Mouse (Mus musculus): Measurements from ENCODE around the gene Mctp1. TPM values are rescaled to one million over a fixed set of nuclear protein-coding genes. Genes with fewer than 3 reads are reported as not detected.

Gene Mctp1
- total RNA-seq (2023), result under 1 TPM; 0.86 to 0.87 TPM

DNA sequence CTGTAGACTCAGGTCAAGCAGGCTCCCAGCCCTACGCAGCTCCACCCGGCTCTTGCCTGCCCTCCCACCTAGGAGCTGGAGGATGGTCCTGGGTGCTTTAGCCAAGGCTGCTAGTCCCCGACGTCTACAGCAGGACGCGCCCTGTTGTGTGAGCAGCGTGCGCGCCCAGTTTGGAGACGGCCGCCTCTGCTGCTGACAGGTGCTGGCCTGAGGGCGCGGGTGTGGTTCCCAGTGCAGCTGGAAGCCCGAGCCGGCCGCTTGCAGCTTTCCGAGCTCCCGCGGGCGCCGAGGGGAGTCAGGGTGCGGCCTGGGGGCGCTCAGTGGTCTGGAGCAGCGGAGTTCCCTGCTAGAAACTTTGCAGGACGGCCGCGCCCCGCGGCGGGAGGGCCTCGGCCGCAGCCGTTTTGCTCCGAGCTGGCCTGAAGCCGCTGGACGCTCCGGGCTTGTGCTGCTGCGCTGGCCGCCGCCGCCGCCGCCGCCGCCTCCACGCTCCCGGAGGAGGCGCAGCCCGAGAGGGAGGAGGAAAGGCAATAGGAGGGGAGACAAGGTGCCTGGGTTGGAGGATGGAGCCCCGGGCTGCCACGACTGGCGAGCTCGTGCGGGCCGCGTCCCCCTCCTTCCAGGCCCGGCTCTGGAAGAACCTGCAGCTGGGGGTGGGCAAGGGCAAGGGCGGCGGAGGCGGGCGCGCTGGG lies at the start of gene Mctp1:
Gene Mctp1, plus strand, starts transcription at position 564 of the 692 bp plus-strand sequence.

Other genes starting within 250 kb of the Mctp1 start
- not detected for gene Fam81b, start 79.5 kb upstream of the Mctp1 start, total RNA-seq (2023)

Measured in B cell, adult 67 days (primary cell).